Mouse (Mus musculus): ENCODE measurements around the gene Gm853.

DNA sequence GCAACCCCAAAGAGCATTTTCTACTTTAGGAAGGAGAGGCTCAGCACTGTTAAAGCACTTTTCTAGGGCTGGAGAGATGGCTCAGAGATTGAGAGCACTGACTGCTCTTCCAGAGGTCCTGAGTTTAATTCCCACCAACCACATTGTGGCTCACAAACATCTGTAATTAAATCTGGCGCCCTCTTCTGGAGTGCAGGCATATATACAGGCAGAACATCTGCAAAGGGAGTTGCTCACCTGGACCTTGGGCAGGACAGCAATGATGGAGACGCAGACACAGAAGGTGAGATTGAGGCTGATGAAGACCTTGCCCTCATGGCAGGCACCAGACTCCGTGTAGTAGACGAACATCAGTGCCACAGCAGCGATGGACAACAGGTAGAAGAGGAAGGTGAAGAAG lies 38.2 kb upstream of the Gm853 start:
- TF ChIP-seq POLR2A (IDR thresholded peaks at IDR 0.05; ENCODE audit: low read depth, low read length) (no peak), CTCF (IDR thresholded peaks at IDR 0.05; ENCODE audit: borderline replicate concordance, insufficient read depth, low read length) (no peak)
